Mouse (Mus musculus) E14TG2a.4 (cell line): ENCODE results near the gene Gpr6.

Experiments used
- CTCF ChIP-seq: conservative IDR thresholded peaks from 2 replicates; pipeline ENCODE4 v1.5.1; 2014; ENCODE audit warnings: low read length
- POU5F1 ChIP-seq: IDR thresholded peaks from 2 replicates; pipeline ENCODE4 v1.6.1; 2014; ENCODE audit warnings: low read length, borderline replicate concordance

DNA sequence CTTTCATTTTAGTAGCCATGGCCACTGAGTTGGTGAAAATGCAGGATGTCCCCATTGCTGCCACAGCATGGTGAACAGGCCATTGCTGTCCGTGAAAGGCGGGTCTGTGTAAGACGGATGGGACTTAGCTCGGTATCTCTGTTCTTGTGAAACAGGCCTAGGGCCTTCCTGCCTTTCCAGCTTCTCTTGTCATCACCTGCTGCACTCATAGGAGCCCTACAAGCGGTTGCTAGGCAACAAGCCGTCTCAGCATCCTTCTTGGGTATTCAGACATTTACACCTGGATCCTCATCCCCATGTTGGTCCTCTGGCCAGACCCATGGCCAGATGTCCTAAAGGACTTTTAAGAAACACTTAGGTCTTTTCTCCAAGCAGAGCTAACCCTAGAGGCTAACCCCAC is 26.1 kb upstream of the Gpr6 start:
- TF ChIP-seq CTCF: no peak
- TF ChIP-seq POU5F1: no peak
